Mouse (Mus musculus): ENCODE data around the gene Mycl. TPM values are rescaled to one million over a fixed set of nuclear protein-coding genes. Genes with fewer than 3 reads are reported as not detected.

The Mycl gene
- total and polyA plus RNA-seq, 3 experiments = not detected

GRCm38 (mm10) chr4:122972056-122972455 lies 23.4 kb upstream of the Mycl start:
- H3K27me3 ChIP-seq (ENCODE audit: control insufficient read depth in 1 of 2, insufficient read depth in 2 of 2, low read length in 2 of 2) = peaks cover 0 to 4% of the 10 kb centered on the region in 2 experiments

GRCm38 (mm10) chr4:122974976-122975520 lies 20.4 kb upstream of the Mycl start:
- H3K4me1 ChIP-seq (ENCODE audit: control insufficient read depth in 1 of 2, insufficient read depth in 2 of 2, low read length in 2 of 2) = 0 out of 4 replicates have a peak, but pooled peaks cover 0 to 5% of the 10 kb centered on the region in 2 experiments
- H3K36me3 ChIP-seq (ENCODE audit: control insufficient read depth in 1 of 2, insufficient read depth in 2 of 2, low read length in 2 of 2) = peaks cover 0 to 2% of the 10 kb centered on the region in 2 experiments; a peak in 1 of 4 replicates
- no peaks in the 10 kb centered on the region for H3K9me3 ChIP-seq (replicated peaks; ENCODE audit: insufficient read depth, low read length)
- H3K9ac ChIP-seq (ENCODE audit: control insufficient read depth, low read depth, low read length, poor library complexity, severe bottlenecking) = no peak overlapping the region
- no peak overlapping the region for H3K4me3 ChIP-seq (ENCODE audit: control insufficient read depth in 1 of 2, insufficient read depth in 1 of 2, low read depth in 2 of 2, low read length in 2 of 2)
- H3K27me3 ChIP-seq (ENCODE audit: control insufficient read depth in 1 of 2, insufficient read depth in 2 of 2, low read length in 2 of 2) = peaks cover 0 to 4% of the 10 kb centered on the region in 2 experiments
- no peak overlapping the region for H3K27ac ChIP-seq (ENCODE audit: control insufficient read depth, low read depth, low read length)
- no peaks in the 10 kb centered on the region for H3K79me2 ChIP-seq (ENCODE audit: control insufficient read depth, insufficient read depth, low read length, poor library complexity)
- no peak for DNase-seq (ENCODE audit: low read depth, low spot score)
- TF ChIP-seq MXI1 (IDR thresholded peaks at IDR 0.05; ENCODE audit: low read depth, low read length) (no peak), SIN3A (IDR thresholded peaks at IDR 0.05; ENCODE audit: low read length) (no peak), ZKSCAN1 (IDR thresholded peaks at IDR 0.05; ENCODE audit: low read depth, low read length) (no peak), CHD1 (IDR thresholded peaks at IDR 0.05; ENCODE audit: low read depth, low read length) (no peak), CHD2 (IDR thresholded peaks at IDR 0.05; ENCODE audit: low read length) (no peak), MAX (IDR thresholded peaks at IDR 0.05; ENCODE audit: low read length) (no peak), KAT2A (conservative IDR thresholded peaks at IDR 0.05; ENCODE audit: low read depth, low read length) (no peak), MEF2A (IDR thresholded peaks at IDR 0.05; ENCODE audit: extremely low read depth, insufficient replicate concordance, low read depth, low read length, poor library complexity, severe bottlenecking) (no peak), USF2 (IDR thresholded peaks at IDR 0.05; ENCODE audit: borderline replicate concordance in 1 of 2, insufficient read depth in 1 of 2, low read depth in 1 of 2, low read length in 2 of 2) (no peak), E2F4 (IDR thresholded peaks at IDR 0.05; ENCODE audit: borderline replicate concordance, low read depth, low read length) (no peak), POLR2AphosphoS5 (IDR thresholded peaks at IDR 0.05; ENCODE audit: borderline replicate concordance, low read depth, low read length) (no peak), ZC3H11A (IDR thresholded peaks at IDR 0.05; ENCODE audit: low read depth, low read length) (no peak), RCOR1 (IDR thresholded peaks at IDR 0.05; ENCODE audit: low read depth, low read length) (no peak), GABPA (IDR thresholded peaks at IDR 0.05; ENCODE audit: low read depth, low read length) (no peak), HCFC1 (IDR thresholded peaks at IDR 0.05; ENCODE audit: low read depth, low read length) (no peak)

More at GRCm38 (mm10) chr4:122972056-122972455, 23.4 kb upstream of the Mycl start:
- H3K9me3 ChIP-seq (replicated peaks; ENCODE audit: insufficient read depth, low read length) = no peaks in the 10 kb centered on the region
- H3K27ac ChIP-seq (ENCODE audit: control insufficient read depth, low read depth, low read length) = no peak overlapping the region
- no peaks in the 10 kb centered on the region for H3K4me1 ChIP-seq (ENCODE audit: control insufficient read depth in 1 of 2, insufficient read depth in 2 of 2, low read length in 2 of 2)
- H3K36me3 ChIP-seq (ENCODE audit: control insufficient read depth in 1 of 2, insufficient read depth in 2 of 2, low read length in 2 of 2) = no peaks in the 10 kb centered on the region
- no peak for DNase-seq (ENCODE audit: low read depth, low spot score)
- H3K9ac ChIP-seq (ENCODE audit: control insufficient read depth, low read depth, low read length, poor library complexity, severe bottlenecking) = no peak overlapping the region
- H3K4me3 ChIP-seq (ENCODE audit: control insufficient read depth in 1 of 2, insufficient read depth in 1 of 2, low read depth in 2 of 2, low read length in 2 of 2) = no peak overlapping the region
- H3K79me2 ChIP-seq (ENCODE audit: control insufficient read depth, insufficient read depth, low read length, poor library complexity) = no peaks in the 10 kb centered on the region
- TF ChIP-seq TAL1 (IDR thresholded peaks at IDR 0.05; ENCODE audit: low read length) (no peak), USF1 (IDR thresholded peaks at IDR 0.05; ENCODE audit: low read depth, low read length) (no peak), ELF1 (IDR thresholded peaks at IDR 0.05; ENCODE audit: low read depth, low read length) (no peak), ZC3H11A (IDR thresholded peaks at IDR 0.05; ENCODE audit: low read depth, low read length) (no peak), TCF12 (IDR thresholded peaks at IDR 0.05; ENCODE audit: low read depth, low read length) (no peak), MXI1 (IDR thresholded peaks at IDR 0.05; ENCODE audit: low read depth, low read length) (no peak)
